Mouse (Mus musculus) CD8-positive naive resting alpha-beta T cell, adult 57 days (primary cell): ENCODE measurements around the gene Cwh43. TPM values are rescaled to one million over a fixed set of nuclear protein-coding genes. Genes with fewer than 3 reads are reported as not detected.

Experiments used
- total RNA-seq: library from RNA; stranded (reverse); gene quantifications from one replicate; pipeline ENCODE4 v1.2.4, GENCODE M21; 2023

Gene Cwh43
- total RNA-seq, result not detected

DNA sequence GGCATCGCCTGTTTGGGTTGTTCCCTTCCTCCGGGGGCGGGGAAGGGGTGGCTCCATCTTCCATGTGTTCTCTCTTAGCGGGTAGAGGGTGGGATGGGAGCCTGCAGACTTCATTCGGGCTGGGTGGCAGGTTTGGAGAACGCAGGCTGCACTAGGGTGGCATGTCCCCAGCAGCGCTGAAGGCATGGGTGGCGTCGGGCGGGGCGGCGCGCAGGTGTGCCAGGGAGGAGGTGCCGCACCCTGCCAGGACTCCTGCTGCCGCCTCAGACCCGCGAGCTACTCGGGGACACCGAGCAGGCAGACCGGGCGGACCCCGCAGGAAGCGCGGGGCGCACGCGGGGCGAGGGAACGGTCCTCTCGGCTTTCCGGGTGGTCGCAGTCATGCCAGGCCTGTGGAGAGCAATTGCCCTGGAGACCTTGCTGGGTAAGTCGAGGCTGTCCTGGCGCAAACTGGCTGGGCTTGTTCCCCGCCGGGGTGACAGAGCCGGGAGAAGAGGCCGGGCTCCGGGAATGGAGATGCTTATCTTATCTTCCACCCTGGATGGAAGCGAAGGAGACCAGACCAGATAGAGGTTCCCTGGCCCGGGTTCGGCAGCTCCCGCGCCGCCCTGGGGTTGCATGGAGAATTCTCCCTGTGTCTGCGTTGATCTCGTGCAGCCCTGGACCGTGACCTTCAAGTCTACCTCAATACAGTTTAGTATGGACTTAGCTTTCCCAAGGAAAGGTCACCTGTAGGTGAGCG, at the start of gene Cwh43:
Gene Cwh43 (plus strand): TSS at position 95 of the 742 bp plus-strand sequence.

DNA sequence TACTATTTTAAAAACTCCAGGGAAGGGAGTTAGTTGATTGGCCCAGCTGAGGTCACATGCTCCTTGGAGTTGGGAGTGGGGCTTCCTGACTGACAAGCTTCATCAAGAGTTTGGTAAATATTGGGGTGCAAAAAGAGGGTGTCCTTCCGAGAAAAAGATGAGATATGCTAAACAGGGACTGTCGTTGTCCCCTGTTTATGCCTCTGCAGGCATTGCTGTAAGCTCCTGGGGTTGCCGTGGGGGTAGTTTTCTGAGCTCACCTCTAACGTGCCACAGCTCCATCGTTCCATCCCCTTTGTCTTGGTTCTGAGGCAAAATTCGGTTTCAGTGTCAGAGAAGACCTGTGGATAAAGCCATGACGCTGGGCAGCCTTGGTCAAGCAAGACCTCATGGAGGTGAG, 74.8 kb downstream of the Cwh43 start, which contains the start of gene Dcun1d4:
Gene Dcun1d4 (plus strand): TSS at position 301 of the 400 bp plus-strand sequence.

Other genes starting within 250 kb of the Cwh43 start
- gene Fryl, start 149.5 kb upstream of the Cwh43 start, total RNA-seq, result 292 TPM
- gene Ociad1, start 113.3 kb upstream of the Cwh43 start, total RNA-seq, result 202 TPM
- gene Ociad2, start 65.0 kb upstream of the Cwh43 start, total RNA-seq, result not detected
- gene Dcun1d4, start 74.9 kb downstream of the Cwh43 start, total RNA-seq, result 11.4 TPM
- 2.4 TPM for gene Lrrc66, start 226.5 kb downstream of the Cwh43 start, total RNA-seq
- 15.7 TPM for gene Sgcb, start 241.7 kb downstream of the Cwh43 start, total RNA-seq
- not detected for gene Spata18, start 245.3 kb downstream of the Cwh43 start, total RNA-seq